Mouse (Mus musculus) c-Kit-positive CD71-positive TER-119-positive erythroid progenitor cells, embryonic 14.5 days (primary cell): ENCODE results near the gene Runx1.

ENCODE experiments used
- DNase-seq: peaks from one replicate; pipeline ENCODE4 v3.0.0-alpha.2; 2013; ENCODE audit warnings: low spot score

Gene Runx1

DNA sequence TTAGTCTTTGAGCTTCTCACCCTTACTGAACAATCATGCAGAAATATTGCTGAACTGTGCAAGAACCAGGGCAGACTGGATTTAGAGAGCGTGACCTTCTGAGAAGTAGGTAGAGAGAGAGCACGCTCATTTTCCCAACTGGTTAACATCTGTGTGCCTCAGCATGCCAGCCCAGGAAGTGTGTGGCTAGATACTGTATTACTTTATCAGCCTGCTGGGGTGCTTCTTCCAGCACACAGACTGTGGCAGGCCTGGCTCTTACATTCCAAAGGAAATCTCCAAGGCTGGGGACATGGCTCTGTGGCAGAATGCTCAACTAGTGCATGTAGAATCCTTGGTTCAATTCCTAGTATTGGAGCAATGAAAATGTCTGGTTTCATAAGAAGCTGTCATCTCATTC lies 78.9 kb downstream of the Runx1 start:
- DNase-seq: no peak

DNA sequence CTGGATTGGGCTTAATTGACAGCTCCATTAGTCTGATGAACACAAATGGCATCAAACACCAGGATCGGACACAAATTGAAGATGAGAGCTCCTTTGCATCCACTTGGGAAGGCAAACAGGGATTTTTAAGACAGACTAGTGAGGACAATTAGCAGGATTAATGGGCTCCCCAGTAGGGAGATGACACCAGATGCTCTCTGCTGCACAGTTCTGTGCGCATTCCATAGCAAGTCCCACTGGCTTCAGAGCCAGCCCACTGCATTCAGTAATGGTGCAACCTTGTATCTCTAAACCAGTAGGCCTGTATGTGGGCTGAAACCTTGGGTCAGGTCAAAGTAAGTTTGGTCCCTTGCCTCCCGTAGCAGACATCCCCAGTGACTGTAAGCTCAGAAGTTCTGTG lies 80.7 kb downstream of the Runx1 start:
- DNase-seq: no peak

DNA sequence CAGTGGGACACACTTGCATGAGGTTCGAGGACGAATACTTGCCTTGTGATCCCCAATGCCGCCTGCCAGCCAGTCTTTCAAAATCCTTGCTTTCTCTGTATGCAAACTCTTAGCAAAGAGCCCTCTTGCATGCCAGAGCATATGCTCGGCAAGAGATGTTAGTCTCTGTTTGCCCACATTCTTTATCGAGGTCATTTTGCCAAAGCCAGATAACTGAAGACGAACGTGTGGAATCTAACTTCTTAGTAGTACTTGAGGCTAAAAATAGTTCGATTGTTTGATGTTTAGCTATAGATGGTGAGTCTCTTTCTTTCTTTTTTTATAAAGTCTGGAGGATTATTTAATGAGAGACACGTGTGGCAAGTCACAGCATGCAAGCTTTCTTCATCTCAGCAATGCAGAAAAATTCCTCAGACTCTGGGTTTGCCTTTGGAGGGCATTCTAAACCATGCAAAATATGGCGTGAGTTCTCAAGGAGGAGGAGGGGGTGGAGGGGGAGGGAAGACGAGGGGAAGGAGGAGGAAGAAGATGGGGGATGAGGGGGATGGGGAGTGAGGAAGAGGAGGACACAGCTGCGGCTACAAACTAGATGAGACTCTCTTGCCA lies 81.7 kb downstream of the Runx1 start:
- no peak for DNase-seq

DNA sequence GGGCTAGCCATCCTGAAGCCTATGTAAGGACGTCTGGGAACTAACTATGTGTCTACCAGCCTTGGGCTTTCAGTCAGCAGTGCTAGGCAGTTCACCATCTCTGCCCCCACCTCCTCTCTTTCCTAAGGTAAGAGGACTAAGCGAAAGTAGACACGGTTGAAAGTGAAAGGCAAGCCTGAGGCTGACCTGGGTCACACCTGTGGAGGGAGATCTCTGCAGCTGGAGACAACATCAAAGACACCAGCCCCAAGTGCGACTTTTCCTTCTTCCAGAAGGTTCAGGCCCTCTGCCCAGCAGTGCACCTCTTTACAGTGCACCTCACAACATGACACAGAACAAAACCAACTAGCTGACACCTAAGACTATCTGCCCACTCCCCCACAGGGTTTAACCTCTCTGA lies 82.2 kb downstream of the Runx1 start:
- DNase-seq: no peak

DNA sequence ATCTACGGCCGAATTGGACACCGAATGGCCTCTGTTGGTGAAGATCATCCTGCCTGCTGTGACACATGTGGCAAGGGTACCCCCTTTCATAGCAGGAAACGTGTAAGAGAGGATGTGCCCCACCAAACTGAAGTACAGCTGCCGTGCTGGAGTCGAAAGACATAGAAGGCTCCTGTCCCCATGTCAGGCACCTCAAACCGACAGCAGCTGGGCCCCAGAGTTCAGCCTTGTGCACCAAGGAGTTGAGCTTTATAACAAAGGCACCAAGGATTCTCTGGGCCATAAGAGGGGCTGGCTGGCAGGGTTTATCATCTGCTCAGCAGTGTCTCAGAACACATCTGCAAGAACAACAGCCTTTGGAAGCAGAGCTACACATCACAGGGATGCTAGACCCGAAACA lies 84.6 kb downstream of the Runx1 start:
- DNase-seq: no peak

DNA sequence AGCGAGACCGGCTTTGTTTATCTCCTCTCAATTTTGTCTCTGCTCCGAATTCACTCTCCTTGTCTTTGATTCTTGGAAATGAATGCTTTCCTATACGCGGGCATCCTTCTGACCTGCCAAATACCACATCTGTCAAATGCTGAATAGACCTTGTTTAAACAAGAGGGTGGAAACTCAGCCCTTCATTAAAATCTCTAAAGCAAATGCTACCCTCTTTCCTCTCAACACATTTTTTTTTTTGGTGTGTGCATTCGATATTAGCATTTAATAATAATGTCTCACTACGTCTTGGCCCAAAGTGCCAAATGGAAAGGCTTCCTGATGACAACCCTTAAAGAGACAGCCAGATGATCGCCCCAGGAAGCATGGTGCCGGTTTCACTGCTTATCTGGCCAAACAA lies 85.4 kb downstream of the Runx1 start:
- DNase-seq: no peak

DNA sequence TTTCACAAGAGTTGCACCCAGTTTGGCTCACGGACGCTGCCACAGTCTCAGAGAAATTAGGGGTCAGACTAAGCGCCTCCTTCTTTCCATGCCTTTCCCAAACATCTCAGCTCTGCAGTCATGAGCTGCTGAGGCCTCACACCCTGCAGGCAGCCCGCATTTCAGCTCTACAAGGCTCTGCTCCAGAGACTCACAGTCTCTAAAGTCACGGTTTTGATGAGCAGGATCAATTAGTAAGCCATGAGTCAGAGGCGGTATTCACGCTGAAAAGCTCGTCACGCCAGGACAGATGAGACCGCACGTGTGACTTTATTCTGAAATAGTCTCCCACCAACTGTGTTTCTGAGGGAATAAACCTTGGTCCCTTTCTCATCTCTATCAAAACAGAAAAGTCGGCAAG lies 86.0 kb downstream of the Runx1 start:
- no peak for DNase-seq

DNA sequence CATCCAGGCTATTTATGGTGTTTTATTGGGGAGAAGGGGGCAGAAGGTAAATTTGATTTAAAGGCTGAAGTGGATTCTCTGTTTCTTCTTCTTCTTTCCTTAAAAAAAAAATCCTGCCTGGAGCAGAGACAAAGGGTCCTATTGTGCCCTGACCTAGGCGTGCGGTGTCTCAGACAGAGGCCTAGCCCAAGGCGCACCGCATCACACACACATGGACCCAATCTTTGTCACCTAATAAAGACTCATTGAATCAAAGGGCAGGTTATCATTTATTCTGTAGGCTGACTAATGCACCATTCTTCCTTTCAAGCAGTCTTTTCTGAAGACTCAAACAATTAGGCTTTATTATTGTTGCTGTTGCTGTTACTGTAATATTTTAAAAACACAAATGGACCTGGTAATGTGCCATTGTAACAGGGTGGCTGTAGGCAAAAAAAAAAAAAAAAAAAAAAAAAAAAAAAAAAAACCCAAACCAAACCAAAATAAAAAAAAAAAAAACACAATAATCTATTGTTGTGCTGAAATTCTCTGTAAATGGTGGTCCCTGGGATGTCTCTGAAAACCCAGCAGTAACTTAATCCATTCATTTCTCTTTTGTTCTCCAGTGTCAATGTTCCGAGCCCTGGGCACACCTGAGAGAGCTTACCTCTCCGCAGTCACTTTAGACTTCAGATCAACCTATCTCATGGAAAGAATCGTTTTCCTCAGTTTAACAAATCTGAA lies 86.7 kb downstream of the Runx1 start:
- DNase-seq: no peak

DNA sequence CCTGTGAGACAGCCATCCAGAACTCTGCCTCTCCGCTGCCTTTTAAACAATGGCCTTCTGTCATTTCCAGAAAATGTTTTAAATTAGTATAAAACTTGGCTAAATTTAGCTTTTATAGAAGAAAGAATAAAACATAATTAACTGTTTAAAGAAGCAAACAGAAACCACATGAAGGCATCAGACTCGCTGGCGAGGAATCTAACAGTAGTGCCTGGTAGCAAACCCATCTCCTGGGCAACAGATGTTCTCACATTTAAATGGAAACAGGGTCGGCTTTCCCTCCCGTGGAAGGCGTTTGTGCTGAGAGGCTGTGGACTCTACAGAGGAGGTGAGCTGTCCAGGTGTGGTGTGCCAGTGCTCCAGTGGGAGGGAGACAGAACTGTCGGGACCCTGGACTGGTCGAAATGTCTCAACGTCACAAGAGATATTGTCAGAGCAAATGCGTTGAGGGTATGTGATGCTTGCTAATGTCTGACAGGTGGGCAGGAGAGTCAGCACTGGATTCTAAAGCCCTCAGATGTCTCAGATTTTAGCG lies 87.4 kb downstream of the Runx1 start:
- no peak for DNase-seq

DNA sequence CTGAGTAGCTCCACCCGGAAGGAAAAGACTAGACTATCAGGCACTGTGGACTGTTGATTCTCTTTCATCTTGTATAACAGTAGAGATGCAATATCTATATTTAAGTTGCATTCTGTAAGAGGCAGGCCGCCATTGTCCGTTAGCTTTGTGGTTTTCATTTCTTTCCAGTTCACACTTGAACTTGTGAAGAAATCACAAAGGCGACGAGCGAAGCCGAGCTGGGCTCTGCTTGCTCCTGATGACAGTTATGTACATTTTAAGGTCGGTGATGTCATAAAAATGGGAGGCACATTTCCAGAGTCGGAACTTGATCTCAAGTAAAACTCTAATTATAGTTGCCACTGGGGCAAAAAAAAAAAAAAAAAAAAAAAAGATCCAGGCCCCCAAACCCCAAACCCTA lies 99.1 kb downstream of the Runx1 start:
- DNase-seq: no peak

DNA sequence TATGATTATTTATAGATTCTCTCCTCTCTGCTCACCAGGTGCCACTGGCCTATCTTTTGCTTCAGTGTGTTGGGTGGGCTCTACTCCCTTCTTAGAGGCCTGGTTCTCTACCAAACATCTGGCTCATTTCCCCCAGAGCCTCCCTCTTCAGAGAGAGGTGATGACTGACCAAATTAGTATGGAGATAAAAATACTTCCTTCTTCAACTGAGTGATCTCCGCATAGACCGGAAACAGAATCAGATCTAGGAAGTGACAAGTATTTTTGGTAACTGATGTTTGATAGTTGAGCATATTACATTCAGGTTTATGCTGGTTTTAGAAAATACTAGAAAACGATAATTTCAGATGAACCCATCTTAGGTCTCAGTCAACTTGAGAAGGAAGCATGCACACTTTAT lies 101.4 kb downstream of the Runx1 start:
- DNase-seq: no peak

DNA sequence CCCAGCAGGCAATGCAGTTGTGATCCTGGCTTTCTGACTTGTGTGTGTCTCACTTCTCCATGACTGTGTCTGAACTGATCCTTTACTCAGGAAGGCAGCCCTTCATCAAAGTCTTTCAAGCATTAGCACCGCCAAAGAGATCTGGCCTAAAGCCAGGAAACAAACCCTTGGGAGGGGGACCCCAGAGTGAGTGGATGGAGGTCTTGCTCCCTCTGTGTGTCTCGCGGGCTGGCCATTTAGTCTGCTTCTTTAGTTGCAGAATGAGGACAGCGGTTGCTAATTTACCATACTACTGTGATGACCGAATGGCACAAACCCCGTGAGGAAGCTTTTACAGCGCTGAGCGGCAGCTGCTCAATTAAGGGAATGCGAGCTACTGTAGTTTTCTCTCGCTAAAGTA lies 105.3 kb downstream of the Runx1 start:
- no peak for DNase-seq

DNA sequence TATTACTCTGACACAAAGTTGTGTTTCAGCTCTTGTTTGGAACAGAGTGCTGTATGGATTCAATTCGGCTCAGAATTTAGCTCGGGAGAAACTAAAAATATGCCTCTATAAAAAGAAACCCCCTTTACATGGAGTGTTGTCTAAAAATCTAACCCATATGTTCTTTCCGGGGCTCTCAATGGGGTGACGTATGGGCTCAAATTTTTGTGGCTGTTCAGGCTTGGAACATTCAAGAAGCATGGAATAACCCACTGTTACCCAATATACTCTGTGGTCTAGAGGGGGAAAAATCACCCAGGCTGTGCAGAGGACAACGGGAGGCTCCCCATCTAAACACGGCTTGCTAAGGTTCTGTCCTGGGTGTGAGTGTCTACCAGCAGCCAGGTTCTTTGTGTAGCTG lies 106.2 kb downstream of the Runx1 start:
- no peak for DNase-seq

DNA sequence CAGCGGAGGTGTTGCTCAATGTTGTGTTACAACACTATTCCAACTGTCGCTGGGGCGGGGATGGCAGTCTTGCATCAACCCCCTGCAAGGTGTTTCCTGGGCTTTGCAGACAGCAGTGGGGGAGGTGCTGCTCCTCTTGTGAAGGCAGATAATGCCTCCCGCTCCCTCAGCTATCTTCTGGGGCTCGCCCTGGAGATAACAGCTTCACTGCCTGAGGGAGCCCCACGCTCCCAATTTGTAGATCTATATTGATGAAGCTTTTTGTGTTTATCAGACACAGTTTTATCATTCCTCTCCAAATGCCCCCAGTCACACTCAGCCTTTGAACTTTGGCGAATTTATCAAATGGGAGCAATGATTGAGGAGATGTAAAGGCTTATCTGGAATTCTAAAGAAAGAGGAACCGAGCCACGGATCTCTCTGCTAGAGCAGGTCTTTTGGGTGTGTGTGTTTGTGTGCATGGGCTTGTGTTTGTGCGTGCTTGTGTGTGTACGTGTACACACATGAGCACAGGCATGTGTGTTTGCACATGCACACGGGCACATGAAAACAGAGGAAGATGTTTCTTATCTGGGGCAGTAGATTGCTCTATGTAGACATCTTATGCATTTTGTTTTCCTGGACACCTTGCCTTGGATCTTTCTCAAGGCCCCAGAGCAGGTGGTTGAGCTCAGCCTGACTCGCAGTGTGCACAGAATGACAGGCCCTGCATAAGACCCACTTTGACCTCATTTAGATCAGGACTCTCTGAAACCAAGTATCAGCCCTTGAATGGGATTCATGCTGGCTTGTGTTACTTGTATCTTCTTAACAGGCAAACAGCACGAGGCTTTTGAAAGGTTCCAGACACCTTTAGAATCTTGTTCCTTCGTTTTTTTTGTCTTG lies 110.1 kb downstream of the Runx1 start:
- DNase-seq: peak; percentile 82

DNA sequence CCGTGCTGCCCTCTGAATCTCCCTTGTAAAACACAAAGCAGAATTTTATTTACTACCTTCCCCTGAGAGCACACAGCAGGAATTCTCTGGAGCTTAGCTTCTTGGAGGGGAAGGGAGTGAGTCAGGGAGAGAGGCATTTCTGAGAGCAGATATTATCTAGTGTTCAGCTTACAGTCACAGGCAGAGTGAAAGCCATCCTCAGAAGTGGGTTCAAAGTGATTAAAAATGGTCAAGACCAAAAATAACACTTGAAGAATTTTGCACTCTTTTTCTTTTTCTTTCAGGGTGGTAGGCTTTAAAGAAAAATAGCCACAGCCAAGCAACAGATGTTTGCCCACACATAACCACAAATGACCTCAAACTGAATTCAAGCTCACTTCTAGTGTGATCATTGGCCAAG lies 115.8 kb downstream of the Runx1 start:
- DNase-seq: no peak

DNA sequence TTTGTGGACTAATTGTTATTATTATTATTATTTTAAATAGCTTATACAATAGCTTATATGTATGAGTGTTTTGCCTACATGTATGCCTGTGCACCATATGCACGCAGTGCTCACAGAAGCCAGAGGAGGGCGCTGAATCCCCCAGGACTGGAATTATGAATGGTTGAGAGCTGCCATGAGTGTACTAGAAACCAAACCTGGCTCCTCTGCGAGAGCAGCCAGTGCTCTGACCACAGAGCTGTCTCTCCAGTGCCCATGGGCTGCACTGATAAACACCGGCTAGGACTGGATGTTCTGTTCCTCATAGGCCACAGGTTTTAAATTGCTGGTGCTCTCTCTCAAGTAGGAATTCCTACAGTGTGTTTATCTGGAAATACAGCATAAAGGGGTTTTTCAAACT lies 117.2 kb downstream of the Runx1 start:
- no peak for DNase-seq

DNA sequence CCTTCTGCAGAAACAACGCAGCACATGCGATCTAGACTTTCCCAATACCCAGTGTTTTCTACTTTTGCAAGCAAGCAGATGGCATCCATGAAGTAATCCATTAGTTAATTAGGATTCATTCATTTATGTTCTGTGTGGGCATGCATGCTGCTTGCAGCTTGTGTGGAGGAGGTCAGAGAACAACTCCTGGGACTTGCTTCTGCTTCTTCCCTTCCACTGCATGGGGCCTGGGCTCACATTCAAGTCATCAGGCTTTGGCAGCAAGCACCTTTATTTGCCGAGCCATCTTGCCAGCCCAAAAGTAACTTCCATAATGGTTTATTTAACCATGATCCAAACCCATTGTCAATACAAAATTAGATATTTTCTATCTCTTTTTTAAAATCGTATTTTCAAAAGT lies 118.2 kb downstream of the Runx1 start:
- no peak for DNase-seq

DNA sequence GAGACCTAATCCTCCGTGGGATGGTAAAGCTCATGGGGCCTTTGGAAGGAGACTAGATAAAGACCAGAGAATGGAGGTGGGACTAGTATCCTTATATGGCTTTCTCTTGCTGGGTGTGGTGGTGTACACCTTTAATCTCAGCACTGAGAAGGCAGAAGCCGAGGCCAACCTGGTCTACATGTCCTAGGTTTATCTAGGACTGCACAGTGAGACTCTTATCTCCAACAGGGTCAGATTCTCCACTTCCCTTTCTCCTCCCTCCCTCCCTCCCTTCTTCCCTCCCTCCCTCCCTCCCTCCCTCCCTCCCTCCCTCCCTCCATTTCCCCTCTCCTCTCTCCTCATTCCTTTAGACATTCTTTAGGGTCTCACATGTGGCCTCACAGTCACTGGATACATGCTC lies 118.8 kb downstream of the Runx1 start:
- no peak for DNase-seq

DNA sequence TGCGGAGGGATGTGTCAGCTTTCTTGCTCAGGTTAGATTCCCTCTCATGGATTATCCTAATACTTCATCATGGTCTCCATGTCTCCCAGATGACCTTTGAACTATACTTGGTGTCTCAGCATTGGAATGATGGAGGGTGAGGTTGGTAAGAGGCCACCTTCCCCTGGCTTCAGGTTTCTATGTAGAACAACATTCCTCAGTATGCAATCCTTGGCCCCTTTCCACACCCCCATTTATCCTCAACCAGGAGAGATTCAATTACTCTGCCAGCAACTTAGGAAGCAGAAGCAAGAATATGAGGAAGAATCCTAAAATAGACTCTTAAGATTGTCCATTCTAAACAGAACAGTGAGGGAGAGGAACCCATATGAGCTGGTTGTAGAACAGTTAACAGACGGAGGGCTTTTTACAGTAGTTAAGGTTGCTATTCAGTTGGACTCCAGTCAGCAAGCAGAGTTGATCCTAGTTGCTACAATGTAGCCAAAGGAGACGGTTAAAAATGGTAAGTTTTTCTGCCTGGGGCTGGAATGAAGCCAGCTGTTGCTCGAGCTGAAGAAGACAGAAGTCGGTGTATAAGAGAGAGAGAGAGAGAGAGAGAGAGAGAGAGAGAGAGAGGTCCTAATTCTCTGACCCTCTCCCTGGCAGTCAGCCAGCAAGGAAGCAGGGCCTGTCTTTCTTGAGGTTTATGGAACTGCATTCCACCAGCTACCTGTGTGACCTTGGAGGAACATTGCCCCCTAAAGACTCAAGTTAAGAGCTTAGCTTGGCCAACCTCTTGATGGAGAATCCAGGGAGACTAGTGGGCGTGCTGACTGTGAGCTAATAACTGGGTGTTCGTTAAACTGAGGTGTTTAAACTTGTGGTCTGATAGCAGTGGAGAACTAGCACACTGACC lies 120.1 kb downstream of the Runx1 start:
- no peak for DNase-seq

DNA sequence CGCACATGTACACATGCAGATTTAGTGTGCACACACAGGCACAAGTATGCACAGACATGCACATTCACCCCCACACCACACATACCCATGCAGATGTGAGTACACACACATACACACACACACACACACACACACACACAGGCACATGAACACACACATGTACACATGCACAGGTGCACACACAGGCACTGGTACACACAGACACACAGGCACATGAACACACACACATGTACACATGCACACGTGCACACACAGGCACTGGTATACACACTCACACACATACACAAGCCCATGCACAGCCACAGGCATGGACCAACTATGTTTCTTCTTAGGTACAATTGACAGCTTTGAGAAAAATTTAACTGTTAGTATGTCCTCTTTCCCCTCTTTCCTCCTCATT lies 122.1 kb downstream of the Runx1 start:
- DNase-seq: no peak

DNA sequence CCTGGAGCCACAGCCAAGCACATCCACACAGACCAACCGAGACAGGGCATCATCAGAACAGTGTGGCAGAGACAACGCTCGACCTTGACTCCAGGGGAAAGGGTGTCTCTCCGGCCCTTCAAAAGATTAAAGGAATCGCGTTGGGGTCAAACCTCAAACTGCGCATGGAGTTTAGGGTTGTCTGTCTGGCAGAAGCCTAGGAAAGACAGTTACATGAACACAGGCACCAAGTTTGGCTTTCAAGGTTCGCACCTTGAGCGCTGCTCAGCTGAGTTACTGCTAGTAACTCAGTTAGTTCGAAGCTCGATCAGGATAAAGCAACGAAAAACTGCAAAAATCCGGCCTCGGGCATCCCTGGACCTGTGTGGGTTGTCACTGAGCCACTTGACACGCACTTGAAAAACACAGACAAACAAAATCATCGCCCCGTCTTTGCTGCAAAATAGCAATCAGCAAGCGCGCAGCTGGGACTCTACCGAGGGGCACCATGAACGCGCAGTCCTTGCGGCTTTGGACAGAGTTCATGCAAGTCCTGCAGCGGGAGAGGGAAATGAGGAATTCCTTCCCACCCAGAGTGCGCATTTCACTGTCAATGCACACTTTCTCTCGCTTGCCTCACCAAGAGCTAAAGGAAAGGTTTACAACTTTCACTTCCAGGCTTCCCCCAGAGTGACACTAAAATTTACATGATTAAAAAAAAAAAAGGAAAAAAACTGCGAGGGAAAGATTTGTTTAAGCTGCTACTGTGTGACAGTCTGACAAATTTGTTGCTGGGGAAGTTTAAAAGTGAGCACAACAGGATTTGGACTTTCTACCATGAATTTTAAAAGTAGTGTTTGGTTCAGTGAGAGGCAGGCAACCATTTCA lies 126.2 kb downstream of the Runx1 start:
- DNase-seq: no peak
